Mouse (Mus musculus): ENCODE results near the gene E130308A19Rik.

E130308A19Rik gene

GRCm38 (mm10) chr4:59634532-59634931, 8.5 kb downstream of the E130308A19Rik start:
- no peak for ATAC-seq (ENCODE audit: insufficient number of reproducible peaks, low FRiP score, low TSS enrichment)

DNA sequence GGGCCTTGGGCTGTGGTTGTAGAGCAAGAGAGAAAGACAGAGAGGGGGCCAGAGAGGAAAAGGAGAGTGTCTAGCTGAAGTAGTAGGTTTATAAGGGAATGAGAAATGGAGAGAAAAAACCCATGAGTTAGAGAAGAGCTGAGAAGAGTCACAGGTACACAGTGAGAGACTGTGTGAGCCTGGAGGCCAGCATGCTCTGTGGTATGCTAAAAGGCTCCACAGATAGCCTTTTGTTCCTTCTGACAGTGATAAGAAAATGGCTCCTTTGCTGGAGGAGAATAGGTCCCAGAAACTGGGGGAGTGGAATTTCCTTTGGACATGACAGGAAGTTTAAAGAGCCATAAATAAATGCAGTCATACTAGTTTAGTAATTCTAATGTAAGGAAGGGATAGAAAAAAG, 13.2 kb downstream of the E130308A19Rik start:
- no peak for ATAC-seq (ENCODE audit: insufficient number of reproducible peaks, low FRiP score, low TSS enrichment)

GRCm38 (mm10) chr4:59640720-59641119, 14.7 kb downstream of the E130308A19Rik start:
- no peak for ATAC-seq (ENCODE audit: insufficient number of reproducible peaks, low FRiP score, low TSS enrichment)

GRCm38 (mm10) chr4:59642039-59642438, 16.0 kb downstream of the E130308A19Rik start:
- ATAC-seq (ENCODE audit: insufficient number of reproducible peaks, low FRiP score, low TSS enrichment), result no peak

DNA sequence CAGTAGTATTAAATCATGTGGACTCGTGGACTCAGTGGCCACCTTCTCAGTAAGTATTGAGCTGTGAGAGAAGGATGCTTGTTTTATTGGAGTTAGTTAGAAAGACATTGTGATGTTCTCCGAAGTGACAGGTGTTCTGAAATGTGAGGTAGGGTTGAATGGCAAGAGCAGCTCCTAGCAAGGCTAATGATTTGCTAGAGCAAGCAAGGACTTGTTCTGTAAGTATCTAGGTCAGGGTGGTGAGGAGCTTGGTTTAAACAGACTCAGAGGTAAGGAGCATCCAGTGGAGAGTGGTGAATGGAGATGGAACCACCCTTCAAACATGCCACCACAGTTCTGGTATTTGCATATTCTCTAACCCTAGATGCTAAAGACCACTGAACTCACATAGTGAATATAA, 16.6 kb downstream of the E130308A19Rik start:
- ATAC-seq (ENCODE audit: insufficient number of reproducible peaks, low FRiP score, low TSS enrichment), result no peak

GRCm38 (mm10) chr4:59644431-59644830, 18.4 kb downstream of the E130308A19Rik start:
- ATAC-seq (ENCODE audit: insufficient number of reproducible peaks, low FRiP score, low TSS enrichment), result no peak

GRCm38 (mm10) chr4:59644992-59645391, 19.0 kb downstream of the E130308A19Rik start:
- ATAC-seq (ENCODE audit: insufficient number of reproducible peaks, low FRiP score, low TSS enrichment), result no peak

DNA sequence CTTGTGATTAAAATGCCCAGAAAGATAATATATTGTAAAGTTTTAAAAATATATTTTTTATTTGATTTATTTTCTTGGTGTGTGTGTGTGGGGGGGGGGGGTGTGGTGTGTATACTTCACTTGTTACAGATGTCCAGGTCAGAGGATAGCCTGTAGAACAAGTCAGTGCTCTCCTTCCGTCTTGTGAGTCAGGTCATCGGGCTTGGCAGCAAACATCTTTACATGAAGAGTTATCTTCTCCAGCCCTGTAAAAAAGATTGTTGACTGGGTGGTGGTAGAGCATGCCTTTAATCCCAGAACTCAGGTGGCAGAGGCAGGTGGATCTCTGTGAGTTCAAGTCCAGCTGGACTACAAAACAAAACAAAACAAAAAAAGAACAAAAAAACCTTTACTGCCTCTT, 19.6 kb downstream of the E130308A19Rik start:
- no peak for ATAC-seq (ENCODE audit: insufficient number of reproducible peaks, low FRiP score, low TSS enrichment)

DNA sequence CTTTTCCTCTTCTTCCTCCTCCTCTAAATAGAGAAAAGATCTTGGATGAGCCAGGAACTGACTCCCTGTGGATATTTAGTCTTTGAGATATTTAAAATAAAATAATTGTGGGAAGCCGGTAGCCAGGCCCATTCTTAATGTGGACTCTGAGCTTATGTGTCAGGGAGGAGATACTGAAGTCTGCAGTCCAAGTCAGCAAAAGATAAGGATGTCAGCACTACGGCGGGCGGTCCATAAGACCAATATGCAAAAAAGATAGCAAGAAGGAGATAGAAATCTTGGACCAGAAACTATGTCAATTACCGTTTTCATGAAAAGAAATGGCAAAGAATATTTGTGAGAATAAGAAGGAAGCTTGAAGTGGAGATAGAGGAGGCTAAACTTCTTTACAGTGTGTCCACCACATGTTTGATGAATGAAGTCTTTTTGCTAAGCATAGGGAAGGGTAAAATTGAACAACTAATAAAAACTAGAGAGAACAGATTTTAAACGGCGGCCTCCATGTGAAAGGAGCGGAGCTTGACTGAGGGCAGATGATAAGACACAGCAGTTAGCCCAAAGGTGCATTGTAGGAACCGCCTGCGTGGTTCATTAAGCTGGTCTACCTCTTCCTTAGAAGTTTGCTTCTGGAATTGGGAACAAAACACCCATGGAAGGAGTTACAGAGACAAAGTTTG, 20.1 kb downstream of the E130308A19Rik start:
- no peak for ATAC-seq (ENCODE audit: insufficient number of reproducible peaks, low FRiP score, low TSS enrichment)

- ATAC-seq (ENCODE audit: insufficient number of reproducible peaks, low FRiP score, low TSS enrichment), result no peak
These were observed 23.1 kb downstream of the E130308A19Rik start for GRCm38 (mm10) chr4:59649119-59649518.

DNA sequence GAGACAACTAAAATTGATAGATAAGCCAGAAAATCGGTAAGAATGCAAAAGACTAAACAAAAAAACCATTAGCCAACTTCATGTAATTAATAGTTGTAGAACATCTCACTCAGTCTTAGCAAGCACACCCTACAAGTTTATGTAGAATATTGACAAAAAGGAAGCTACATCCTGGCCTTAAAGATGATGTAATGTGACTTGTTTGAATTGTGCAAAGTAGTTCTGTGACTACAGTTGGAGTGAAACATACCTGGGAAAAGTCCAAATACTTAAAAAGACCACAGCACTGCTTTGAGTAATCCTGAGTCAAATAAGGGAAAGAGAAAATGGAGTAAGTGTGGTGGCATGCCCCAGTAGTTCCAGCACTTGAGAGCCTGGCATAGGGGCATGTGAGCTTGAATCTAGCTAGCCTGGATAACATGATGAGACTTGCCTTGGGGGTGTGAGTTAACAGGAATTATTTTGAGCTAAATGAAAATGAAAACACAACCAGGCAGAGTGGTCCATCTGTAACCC, 26.2 kb downstream of the E130308A19Rik start:
- no peak for ATAC-seq (ENCODE audit: insufficient number of reproducible peaks, low FRiP score, low TSS enrichment)

DNA sequence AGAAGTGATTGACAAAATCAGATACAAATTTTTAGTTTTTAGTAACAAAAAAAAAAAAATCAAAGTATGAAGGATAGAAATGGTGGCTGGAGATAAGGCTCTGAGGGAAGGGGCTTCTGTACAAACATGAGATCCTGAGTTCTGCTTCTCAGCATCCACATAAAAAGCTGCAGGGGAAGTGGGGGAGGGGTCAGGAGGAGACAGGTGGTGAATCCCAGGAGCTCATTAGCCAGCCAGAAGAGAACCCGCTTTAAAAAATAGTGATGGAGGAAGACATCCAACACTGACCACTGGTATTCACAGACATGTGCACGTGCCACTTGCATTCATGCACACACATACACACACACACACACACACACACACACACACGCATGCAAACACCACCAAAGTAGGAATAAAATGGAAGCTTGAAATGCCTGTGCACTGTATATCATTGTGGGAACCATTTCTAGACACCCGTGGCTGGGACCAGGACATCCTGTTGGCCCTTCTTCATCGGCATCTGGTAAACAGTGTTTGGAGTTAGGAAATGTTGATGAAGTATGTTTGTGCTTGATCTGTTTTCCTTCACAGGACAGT, 30.1 kb downstream of the E130308A19Rik start:
- ATAC-seq (ENCODE audit: insufficient number of reproducible peaks, low FRiP score, low TSS enrichment), result peak; percentile 46; the same call in 1 of the 2 replicates

DNA sequence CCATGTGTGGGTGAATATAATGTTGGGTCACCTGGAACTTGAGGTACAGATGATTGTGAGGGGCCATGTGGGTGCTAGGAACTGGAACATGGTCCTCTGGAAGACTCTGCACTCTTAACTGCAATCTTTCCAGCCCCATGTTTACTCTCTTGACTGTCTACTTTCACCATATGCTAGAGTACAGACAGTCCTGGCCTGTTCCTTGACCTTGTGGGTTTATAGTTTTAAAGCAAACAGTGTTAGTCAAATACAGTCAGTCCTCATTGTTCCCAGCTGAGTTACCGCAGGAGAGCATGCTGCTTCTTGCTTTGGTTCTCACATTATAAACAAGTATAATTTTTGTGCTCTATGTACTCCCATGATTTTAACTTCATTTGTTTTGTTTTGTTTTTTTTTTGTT, 36.2 kb downstream of the E130308A19Rik start:
- no peak for ATAC-seq (ENCODE audit: insufficient number of reproducible peaks, low FRiP score, low TSS enrichment)

DNA sequence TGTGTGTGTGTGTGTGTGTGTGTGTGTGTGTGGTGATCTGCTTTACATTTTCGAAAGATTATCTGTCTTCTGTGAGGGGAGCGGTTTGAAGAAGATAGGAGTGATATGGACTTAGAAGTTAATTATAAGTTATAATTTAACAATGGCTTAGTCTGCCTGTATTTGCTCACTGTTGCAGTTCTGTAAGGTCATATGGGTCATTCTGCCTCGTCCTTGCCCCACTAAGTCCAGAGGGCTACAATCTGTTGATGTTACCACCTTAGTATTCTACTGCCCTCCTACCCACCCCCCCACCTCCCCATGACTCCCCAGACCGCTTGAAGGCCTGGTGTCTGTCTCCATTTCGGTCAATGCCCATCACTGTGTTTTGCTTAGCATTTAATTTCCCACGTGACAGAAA, 37.4 kb downstream of the E130308A19Rik start:
- no peak for ATAC-seq (ENCODE audit: insufficient number of reproducible peaks, low FRiP score, low TSS enrichment)

- ATAC-seq (ENCODE audit: insufficient number of reproducible peaks, low FRiP score, low TSS enrichment), result no peak
These were observed 40.7 kb downstream of the E130308A19Rik start for GRCm38 (mm10) chr4:59666550-59667317.

DNA sequence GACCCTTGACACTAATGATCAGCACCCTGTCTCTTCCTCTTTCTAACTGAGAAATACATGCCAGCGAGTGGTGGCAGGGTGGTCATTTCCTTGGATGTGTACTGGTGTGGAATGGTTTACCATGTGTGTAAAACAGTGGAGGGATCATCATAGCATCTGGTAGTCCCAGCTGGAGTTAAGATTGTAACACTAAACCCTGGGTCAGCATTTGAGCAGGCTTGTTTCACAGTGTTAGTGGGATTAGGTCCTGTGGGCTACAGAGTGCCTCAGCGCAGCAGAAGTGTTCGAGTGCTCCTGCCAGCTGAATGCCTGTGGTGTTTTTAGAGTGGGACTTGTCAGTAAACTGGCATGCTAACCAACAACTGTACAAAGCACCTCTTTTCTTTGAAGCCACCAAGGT, 42.0 kb downstream of the E130308A19Rik start:
- ATAC-seq (ENCODE audit: insufficient number of reproducible peaks, low FRiP score, low TSS enrichment), result no peak

DNA sequence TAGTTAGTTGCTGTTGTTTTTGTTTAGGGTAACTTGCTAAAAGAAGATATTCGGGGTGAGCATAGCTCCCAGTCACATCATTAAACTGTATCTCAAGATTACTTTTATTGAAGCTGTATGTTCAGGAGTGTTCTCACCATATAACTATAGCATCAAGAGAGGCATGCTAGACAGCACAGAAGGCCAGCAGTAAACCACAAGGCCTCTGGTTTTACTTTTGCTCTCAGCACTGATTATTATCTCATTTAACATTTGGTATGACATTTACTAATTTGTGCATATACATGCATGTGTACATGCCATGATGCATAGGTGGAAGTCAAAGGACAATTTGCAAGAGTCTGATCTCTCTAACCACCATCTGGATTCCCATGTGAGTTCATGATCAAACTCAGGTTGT, 43.1 kb downstream of the E130308A19Rik start:
- ATAC-seq (ENCODE audit: insufficient number of reproducible peaks, low FRiP score, low TSS enrichment), result no peak

- no peak for ATAC-seq (ENCODE audit: insufficient number of reproducible peaks, low FRiP score, low TSS enrichment)
These were observed 44.0 kb downstream of the E130308A19Rik start for GRCm38 (mm10) chr4:59670015-59670414.

DNA sequence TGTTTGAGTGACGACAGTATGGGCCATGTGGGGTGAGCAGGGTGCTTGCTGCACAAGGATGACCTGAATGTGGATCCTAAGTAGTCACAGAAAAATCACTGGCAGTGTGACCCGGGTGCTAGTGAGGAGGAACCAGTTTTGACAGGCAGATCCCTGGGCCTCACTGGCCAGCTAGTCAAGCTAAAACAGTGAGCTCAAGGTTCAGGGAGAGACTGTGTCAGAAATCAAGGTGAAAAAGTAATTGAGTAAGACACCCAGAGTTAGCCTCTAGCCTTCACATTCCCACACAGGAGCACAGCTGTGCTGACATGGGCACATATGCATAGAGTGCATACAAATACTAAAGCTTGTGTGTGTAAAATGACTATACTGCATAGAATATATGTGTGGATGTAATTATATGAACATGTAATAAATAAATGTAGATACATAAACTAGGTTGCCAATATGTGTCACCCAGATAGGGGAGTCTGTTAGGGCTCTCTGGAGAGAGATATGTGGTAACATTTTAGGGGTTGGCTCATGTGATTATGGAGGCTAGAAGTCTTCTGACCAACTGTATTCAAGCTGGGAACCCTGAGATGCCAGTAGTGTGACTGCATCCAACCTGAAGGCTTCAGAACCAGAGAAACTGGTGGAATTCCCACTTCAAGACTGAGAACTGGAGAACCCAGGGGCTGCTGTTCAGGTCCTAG, 47.6 kb downstream of the E130308A19Rik start:
- no peak for ATAC-seq (ENCODE audit: insufficient number of reproducible peaks, low FRiP score, low TSS enrichment)

DNA sequence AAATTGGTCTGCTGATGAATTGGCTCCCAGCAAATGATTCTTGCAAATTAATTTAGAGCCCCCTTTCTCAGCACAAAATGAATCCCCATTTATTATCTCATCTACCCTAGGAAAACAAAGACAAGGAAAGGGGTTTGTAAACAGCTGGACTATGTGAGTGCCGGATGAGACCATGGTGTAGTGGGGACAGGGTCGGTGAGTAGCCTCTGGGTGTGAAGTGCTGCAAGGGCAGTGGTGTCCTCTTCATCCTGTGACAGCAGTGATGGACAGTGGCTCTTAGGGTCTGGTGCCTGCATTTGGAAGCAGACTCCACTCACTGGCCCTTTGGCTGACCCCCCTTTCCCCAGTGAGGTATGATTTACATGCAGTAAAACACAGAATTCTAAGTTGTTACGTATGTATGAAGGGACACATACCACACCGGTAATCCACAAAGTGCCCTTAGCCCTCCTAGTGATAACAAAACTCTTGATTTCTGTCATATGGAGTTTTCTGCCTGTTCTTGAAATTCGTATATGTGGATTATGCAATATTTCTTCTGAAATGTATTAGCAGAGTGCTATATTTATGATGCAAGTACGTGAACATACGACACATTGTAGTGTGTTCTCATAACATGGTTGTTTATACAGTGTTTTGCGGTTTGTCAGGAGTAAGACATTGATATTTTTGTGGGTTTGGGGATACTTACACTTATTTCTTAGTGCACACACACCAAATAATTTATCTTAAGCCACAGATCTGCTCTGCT, 49.1 kb downstream of the E130308A19Rik start:
- ATAC-seq (ENCODE audit: insufficient number of reproducible peaks, low FRiP score, low TSS enrichment), result no peak

Measured in cerebellum, adult (tissue).